Mouse (Mus musculus): Measurements from ENCODE around the gene 1700012A03Rik. TPM values are rescaled to one million over a fixed set of nuclear protein-coding genes. Genes with fewer than 3 reads are reported as not detected.

The 1700012A03Rik gene
- polyA plus RNA-seq, 1 experiment from 2014 or later, result not detected

- WGBS, result 81% methylated on average over 9 of the region's 9 CpGs
- Histone ChIP-seq H3K4me1 (ENCODE audit: control insufficient read depth, insufficient read depth, low read length) (no peaks in the 10 kb centered on the region; the same call in 1 of the 2 replicates), H3K9ac (ENCODE audit: low read length) (no peak overlapping the region), H3K4me3 (replicated peaks; ENCODE audit: low read length) (no peak overlapping the region), H3K27me3 (ENCODE audit: control insufficient read depth, insufficient read depth, low read length) (no peaks in the 10 kb centered on the region), H3K4me2 (ENCODE audit: low read depth, low read length) (no peak overlapping the region), H3K36me3 (ENCODE audit: control insufficient read depth, insufficient read depth, low read length) (no peaks in the 10 kb centered on the region), H3K27ac (ENCODE audit: low read length) (no peak overlapping the region), H3K9me3 (replicated peaks; ENCODE audit: control insufficient read depth, low read length) (no peaks in the 10 kb centered on the region)
- no peak for ATAC-seq (ENCODE audit: insufficient read depth, low FRiP score)
Measured at GRCm38 (mm10) chr6:32061266-32061665, 11.2 kb downstream of the 1700012A03Rik start.

- no peaks in the 10 kb centered on the region for H3K36me3 ChIP-seq (ENCODE audit: control insufficient read depth, insufficient read depth, low read length)
- ATAC-seq (ENCODE audit: insufficient read depth, low FRiP score), result peak; percentile 86
- peak overlapping the region; percentile 33; the same call in 1 of the 2 replicates for H3K27ac ChIP-seq (ENCODE audit: low read length)
- no peaks in the 10 kb centered on the region; the same call in 1 of the 2 replicates for H3K4me1 ChIP-seq (ENCODE audit: control insufficient read depth, insufficient read depth, low read length)
- H3K9ac ChIP-seq (ENCODE audit: low read length), result no peak overlapping the region
- H3K27me3 ChIP-seq (ENCODE audit: control insufficient read depth, insufficient read depth, low read length), result no peaks in the 10 kb centered on the region
- no peak overlapping the region for H3K4me2 ChIP-seq (ENCODE audit: low read depth, low read length)
- 40% methylated on average over 10 of the region's 10 CpGs for WGBS
- H3K4me3 ChIP-seq (replicated peaks; ENCODE audit: low read length), result no peak overlapping the region
- no peaks in the 10 kb centered on the region for H3K9me3 ChIP-seq (replicated peaks; ENCODE audit: control insufficient read depth, low read length)
Measured at GRCm38 (mm10) chr6:32065789-32066510, 15.9 kb downstream of the 1700012A03Rik start.

GRCm38 (mm10) chr6:32072161-32072560, 22.1 kb downstream of the 1700012A03Rik start:
- no peaks in the 10 kb centered on the region for H3K36me3 ChIP-seq (ENCODE audit: control insufficient read depth, insufficient read depth, low read length)
- H3K27ac ChIP-seq (ENCODE audit: low read length), result no peak overlapping the region
- ATAC-seq (ENCODE audit: insufficient read depth, low FRiP score), result no peak
- H3K9me3 ChIP-seq (replicated peaks; ENCODE audit: control insufficient read depth, low read length), result no peaks in the 10 kb centered on the region
- H3K9ac ChIP-seq (ENCODE audit: low read length), result no peak overlapping the region
- H3K4me2 ChIP-seq (ENCODE audit: low read depth, low read length), result no peak overlapping the region
- no peak overlapping the region for H3K4me3 ChIP-seq (replicated peaks; ENCODE audit: low read length)
- H3K4me1 ChIP-seq (ENCODE audit: control insufficient read depth, insufficient read depth, low read length), result no peaks in the 10 kb centered on the region
- WGBS, result 61% methylated on average over 1 of the region's 1 CpGs
- H3K27me3 ChIP-seq (ENCODE audit: control insufficient read depth, insufficient read depth, low read length), result no peaks in the 10 kb centered on the region

- H3K36me3 ChIP-seq (ENCODE audit: control insufficient read depth, insufficient read depth, low read length), result no peaks in the 10 kb centered on the region
- ATAC-seq (ENCODE audit: insufficient read depth, low FRiP score), result no peak
- H3K27ac ChIP-seq (ENCODE audit: low read length), result no peak overlapping the region
- H3K4me1 ChIP-seq (ENCODE audit: control insufficient read depth, insufficient read depth, low read length), result no peaks in the 10 kb centered on the region
- no peak overlapping the region for H3K9ac ChIP-seq (ENCODE audit: low read length)
- no peaks in the 10 kb centered on the region for H3K9me3 ChIP-seq (replicated peaks; ENCODE audit: control insufficient read depth, low read length)
- H3K4me2 ChIP-seq (ENCODE audit: low read depth, low read length), result no peak overlapping the region
- no peak overlapping the region for H3K4me3 ChIP-seq (replicated peaks; ENCODE audit: low read length)
- no peaks in the 10 kb centered on the region for H3K27me3 ChIP-seq (ENCODE audit: control insufficient read depth, insufficient read depth, low read length)
- WGBS, result 81% methylated on average over 10 of the region's 14 CpGs
Measured at GRCm38 (mm10) chr6:32093312-32093711, 43.3 kb downstream of the 1700012A03Rik start.

- WGBS, result 50% methylated on average over 9 of the region's 9 CpGs
Measured at GRCm38 (mm10) chr6:32105547-32106275, 55.7 kb downstream of the 1700012A03Rik start.

More at GRCm38 (mm10) chr6:32105547-32106275, 55.7 kb downstream of the 1700012A03Rik start:
- no peak overlapping the region for H3K9ac ChIP-seq (ENCODE audit: low read length)
- H3K27me3 ChIP-seq (ENCODE audit: control insufficient read depth, insufficient read depth, low read length), result no peaks in the 10 kb centered on the region
- no peak overlapping the region for H3K27ac ChIP-seq (ENCODE audit: low read length)
- no peaks in the 10 kb centered on the region for H3K4me1 ChIP-seq (ENCODE audit: control insufficient read depth, insufficient read depth, low read length)
- no peak for ATAC-seq (ENCODE audit: insufficient read depth, low FRiP score)
- H3K4me2 ChIP-seq (ENCODE audit: low read depth, low read length), result no peak overlapping the region
- H3K4me3 ChIP-seq (replicated peaks; ENCODE audit: low read length), result no peak overlapping the region
- H3K36me3 ChIP-seq (ENCODE audit: control insufficient read depth, insufficient read depth, low read length), result no peaks in the 10 kb centered on the region
- H3K9me3 ChIP-seq (replicated peaks; ENCODE audit: control insufficient read depth, low read length), result no peaks in the 10 kb centered on the region

All from stomach, embryonic 16.5 days (tissue).